Mouse (Mus musculus) lung, adult 2 months (tissue): ENCODE data around the gene Trat1.

ENCODE experiments used
- CTCF ChIP-seq: fragments of 200-500 bp; IDR thresholded peaks from 2 replicates; pipeline ENCODE4 v1.5.1; 2011; ENCODE audit warnings: mild to moderate bottlenecking, low read length, control low read depth; ENCODE audit not compliant: insufficient read depth
- POLR2A ChIP-seq: fragments of 200-500 bp; IDR thresholded peaks from 2 replicates; pipeline ENCODE4 v1.6.1; 2011; ENCODE audit warnings: low read depth, mild to moderate bottlenecking, control low read depth, low read length, borderline replicate concordance; ENCODE audit errors: extremely low read depth

GRCm38 (mm10) chr16:48750145-48750827 is 21.5 kb downstream of the Trat1 start:
- TF ChIP-seq POLR2A (no peak), CTCF (no peak)
